Comparison of ENCODE assay signal across 7 mouse cellular contexts in genomic region chr11:75169405-75170080, GRCm38 (mm10). TPM values are rescaled to one million over a fixed set of nuclear protein-coding genes. Genes with fewer than 3 reads are reported as not detected.
DNase-seq lines count a peak whose midpoint lies in the region; ATAC-seq and TF ChIP-seq lines count a peak whose summit lies in the region.

Gene Hic1, minus strand, starts transcription at chr11:75169519.

- peak; percentile 6; the same call in 1 of the 2 replicates for ATAC-seq in lung, embryonic 16.5 days (ENCODE audit: low read depth)
- ATAC-seq in heart, embryonic 12.5 days (ENCODE audit: insufficient number of reproducible peaks, low FRiP score), result no peak
- no peak for ATAC-seq in limb, embryonic 13.5 days (ENCODE audit: low FRiP score, low read depth)

- WGBS in lung, embryonic 16.5 days, result 3% methylated on average over 23 of the region's 23 CpGs
- WGBS in heart, embryonic 12.5 days, result 7% methylated on average over 23 of the region's 23 CpGs
- 4% methylated on average over 23 of the region's 23 CpGs for WGBS in limb, embryonic 13.5 days
- 5% methylated on average over 23 of the region's 23 CpGs for WGBS in small intestine, adult 2 months

- H3K4me2 ChIP-seq in lung, embryonic 16.5 days (ENCODE audit: low read depth, low read length), result peak within 1 kb of the TSS; percentile 87
- H3K4me2 ChIP-seq in heart, embryonic 12.5 days, result peak within 1 kb of the TSS; percentile 96
- H3K4me2 ChIP-seq in limb, embryonic 13.5 days (replicated peaks), result peak within 1 kb of the TSS; percentile 87

- DNase-seq in lung, adult 18-20 months, result no peak
- peak; percentile 33 to 53 for DNase-seq in cerebellum, postnatal 25 days
- no peak for DNase-seq in urinary bladder, postnatal 25 days (ENCODE audit: low spot score)

- peaks cover 45% of the 10 kb centered on the region for H3K4me1 ChIP-seq in lung, embryonic 16.5 days (replicated peaks; ENCODE audit: control insufficient read depth, insufficient read depth, low read length)
- peaks cover 83% of the 10 kb centered on the region for H3K4me1 ChIP-seq in heart, embryonic 12.5 days (replicated peaks)
- peaks cover 83% of the 10 kb centered on the region for H3K4me1 ChIP-seq in limb, embryonic 13.5 days
- peaks cover 44% of the 10 kb centered on the region for H3K4me1 ChIP-seq in small intestine, adult 2 months (ENCODE audit: control insufficient read depth, insufficient read depth, insufficient read length, low read length)

- no peak for TF ChIP-seq POLR2A in small intestine, adult 2 months (IDR thresholded peaks at IDR 0.05; ENCODE audit: low read depth, low read length)

- peak within 1 kb of the TSS; percentile 87 for H3K9ac ChIP-seq in lung, embryonic 16.5 days (ENCODE audit: low read length)
- H3K9ac ChIP-seq in heart, embryonic 12.5 days, result peak within 1 kb of the TSS; percentile 79
- H3K9ac ChIP-seq in limb, embryonic 13.5 days, result peak within 1 kb of the TSS; percentile 90

- H3K27ac ChIP-seq in lung, embryonic 16.5 days (ENCODE audit: low read length), result peak within 1 kb of the TSS; percentile 84
- H3K27ac ChIP-seq in heart, embryonic 12.5 days (ENCODE audit: poor library complexity, severe bottlenecking), result peak within 1 kb of the TSS; percentile 60
- H3K27ac ChIP-seq in limb, embryonic 13.5 days, result peak within 1 kb of the TSS; percentile 92
- H3K27ac ChIP-seq in small intestine, adult 2 months (ENCODE audit: insufficient read depth, low read depth, low read length), result peak within 1 kb of the TSS; percentile 75

- peaks cover 7% of the 10 kb centered on the region for H3K36me3 ChIP-seq in lung, embryonic 16.5 days (ENCODE audit: control insufficient read depth, insufficient read depth, low read length)
- peaks cover 10% of the 10 kb centered on the region for H3K36me3 ChIP-seq in heart, embryonic 12.5 days
- peaks cover 29% of the 10 kb centered on the region for H3K36me3 ChIP-seq in limb, embryonic 13.5 days
- peaks cover 10% of the 10 kb centered on the region; the same call in 1 of the 2 replicates for H3K36me3 ChIP-seq in small intestine, adult 2 months (ENCODE audit: control insufficient read depth, insufficient read depth, low read length)

- H3K27me3 ChIP-seq in lung, embryonic 16.5 days (ENCODE audit: control insufficient read depth, insufficient read depth, low read depth, low read length), result peaks cover 55% of the 10 kb centered on the region
- H3K27me3 ChIP-seq in heart, embryonic 12.5 days (replicated peaks), result peaks cover 77% of the 10 kb centered on the region
- H3K27me3 ChIP-seq in limb, embryonic 13.5 days, result peaks cover 96% of the 10 kb centered on the region
- peaks cover 57% of the 10 kb centered on the region for H3K27me3 ChIP-seq in small intestine, adult 2 months (ENCODE audit: control insufficient read depth, insufficient read depth, low read length)

- TF ChIP-seq CTCF in small intestine, adult 2 months (IDR thresholded peaks at IDR 0.05; ENCODE audit: extremely low read depth, insufficient read length, insufficient replicate concordance, low read depth, low read length), result no peak

- H3K9me3 ChIP-seq in lung, embryonic 16.5 days (ENCODE audit: control insufficient read depth, low read length), result no peaks in the 10 kb centered on the region
- no peaks in the 10 kb centered on the region for H3K9me3 ChIP-seq in heart, embryonic 12.5 days (replicated peaks)
- no peaks in the 10 kb centered on the region for H3K9me3 ChIP-seq in limb, embryonic 13.5 days

- peak within 1 kb of the TSS; percentile 75 for H3K4me3 ChIP-seq in lung, embryonic 16.5 days (ENCODE audit: low read length)
- peak within 1 kb of the TSS; percentile 61 for H3K4me3 ChIP-seq in heart, embryonic 12.5 days
- H3K4me3 ChIP-seq in limb, embryonic 13.5 days, result peak within 1 kb of the TSS; percentile 75
- peak within 1 kb of the TSS; percentile 77 for H3K4me3 ChIP-seq in small intestine, adult 2 months (ENCODE audit: low read depth, low read length)

RNA-seq across cellular contexts. Expression of gene Hic1, which starts in this region (rescaled TPM):
- 8.4 and 8.5 TPM in 2 replicates for polyA plus RNA-seq in lung, embryonic 16.5 days (2015; fragmentation: Nextera tagmentation; extraction: Ambion mirVana)
- 13.3 and 13.8 TPM in 2 replicates for polyA plus RNA-seq in heart, embryonic 12.5 days (2016; fragmentation: Nextera tagmentation; extraction: Ambion mirVana)
- 28.2 and 29.3 TPM in 2 replicates for polyA plus RNA-seq in limb, embryonic 13.5 days (2015; fragmentation: Nextera tagmentation; extraction: Ambion mirVana)
- polyA plus RNA-seq in small intestine, adult 2 months (2012; rRNA removed), result 22.9 and 29.6 TPM in 2 replicates

Comparison
In these comparisons a context has a peak if more than half of its experiments do, and no peak if none do; other contexts are left out.
1. DNase-seq: peak in cerebellum, postnatal 25 days (2 of 2); none in lung, adult 18-20 months (0 of 2) and urinary bladder, postnatal 25 days (single experiment).
2. Peak in every context shown above with its lines, with median percentiles within 50 percentile points of each other: H3K27ac ChIP-seq, H3K4me2 ChIP-seq, H3K4me3 ChIP-seq and H3K9ac ChIP-seq.